Mouse (Mus musculus) lung, postnatal 4 days (tissue): Measurements from ENCODE around the gene Large2.
A peak's percentile ranks its signal among the peaks of the same experiment; 100 is the strongest.
"Not testable (repeated sequence)": the region's sequence is repeated elsewhere in the genome, so short reads cannot be mapped to it uniquely, and the experiment has no call there.

Experiments used
- DNase-seq, 2 experiments: peaks; one replicate each; pipeline ENCODE4 v3.0.0; 2021

Large2 gene

GRCm38 (mm10) chr2:92374514-92374913 is at the start of gene Large2, which contains the start of gene Pex16:
Gene Large2, minus strand, starts transcription at chr2:92374869.
Gene Pex16, plus strand, starts transcription at chr2:92374676.
- peak; percentile 49 to 57 for DNase-seq

- DNase-seq = peak; percentile 94 to 96
These were observed 49.2 kb upstream of the Large2 start for GRCm38 (mm10) chr2:92423702-92424461.

GRCm38 (mm10) chr2:92423156-92423555 is 48.5 kb upstream of the Large2 start:
- DNase-seq = peak in 1 of 2 experiments; percentile 17

GRCm38 (mm10) chr2:92422388-92423135 is 47.9 kb upstream of the Large2 start:
- DNase-seq = peak in 1 of 2 experiments; percentile 46

GRCm38 (mm10) chr2:92421723-92422387 is 47.2 kb upstream of the Large2 start:
- DNase-seq = no peak

GRCm38 (mm10) chr2:92411705-92412104 is 37.0 kb upstream of the Large2 start:
- DNase-seq = no peak

GRCm38 (mm10) chr2:92408309-92409045 is 33.8 kb upstream of the Large2 start:
- no peak for DNase-seq

GRCm38 (mm10) chr2:92405687-92406086 is 31.0 kb upstream of the Large2 start:
- DNase-seq = no peak

GRCm38 (mm10) chr2:92404737-92405136 is 30.1 kb upstream of the Large2 start:
- no peak for DNase-seq

GRCm38 (mm10) chr2:92403776-92404319 is 29.2 kb upstream of the Large2 start:
- no peak for DNase-seq

- DNase-seq = no peak
These were observed 28.1 kb upstream of the Large2 start for GRCm38 (mm10) chr2:92402591-92403326.

- peak in 1 of 2 experiments; percentile 50 for DNase-seq
These were observed 26.5 kb upstream of the Large2 start, which contains the start of gene Mapk8ip1 for GRCm38 (mm10) chr2:92401091-92401561. Gene Mapk8ip1, minus strand, starts transcription at chr2:92401263.

- no peak for DNase-seq
These were observed 26.0 kb upstream of the Large2 start for GRCm38 (mm10) chr2:92400682-92401081.

GRCm38 (mm10) chr2:92399877-92400276 is 25.2 kb upstream of the Large2 start:
- not testable (repeated sequence) for DNase-seq

GRCm38 (mm10) chr2:92397436-92397835 is 22.8 kb upstream of the Large2 start:
- DNase-seq = no peak

GRCm38 (mm10) chr2:92395535-92395934 is 20.9 kb upstream of the Large2 start:
- DNase-seq = no peak

GRCm38 (mm10) chr2:92392318-92393264 is 17.9 kb upstream of the Large2 start:
- peak in 1 of 2 experiments; percentile 43 for DNase-seq

- peak in 1 of 2 experiments; percentile 27 for DNase-seq
These were observed 17.1 kb upstream of the Large2 start for GRCm38 (mm10) chr2:92391703-92392317.

- DNase-seq = no peak
These were observed 16.4 kb upstream of the Large2 start for GRCm38 (mm10) chr2:92391116-92391515.
